Mouse (Mus musculus) megakaryocyte-erythroid progenitor cell, adult 5 weeks (primary cell): ENCODE results near the gene Adgb. TPM values are rescaled to one million over a fixed set of nuclear protein-coding genes. Genes with fewer than 3 reads are reported as not detected.

Experiments
- polyA plus RNA-seq: library from polyadenylated mRNA; stranded (reverse); fragments of >175 nt; gene quantifications from 2 replicates; pipeline ENCODE4 v1.2.3, GENCODE M21; 2012

Adgb gene
- 0.03 TPM in 1 of 2 replicates, not detected in the other for polyA plus RNA-seq

DNA sequence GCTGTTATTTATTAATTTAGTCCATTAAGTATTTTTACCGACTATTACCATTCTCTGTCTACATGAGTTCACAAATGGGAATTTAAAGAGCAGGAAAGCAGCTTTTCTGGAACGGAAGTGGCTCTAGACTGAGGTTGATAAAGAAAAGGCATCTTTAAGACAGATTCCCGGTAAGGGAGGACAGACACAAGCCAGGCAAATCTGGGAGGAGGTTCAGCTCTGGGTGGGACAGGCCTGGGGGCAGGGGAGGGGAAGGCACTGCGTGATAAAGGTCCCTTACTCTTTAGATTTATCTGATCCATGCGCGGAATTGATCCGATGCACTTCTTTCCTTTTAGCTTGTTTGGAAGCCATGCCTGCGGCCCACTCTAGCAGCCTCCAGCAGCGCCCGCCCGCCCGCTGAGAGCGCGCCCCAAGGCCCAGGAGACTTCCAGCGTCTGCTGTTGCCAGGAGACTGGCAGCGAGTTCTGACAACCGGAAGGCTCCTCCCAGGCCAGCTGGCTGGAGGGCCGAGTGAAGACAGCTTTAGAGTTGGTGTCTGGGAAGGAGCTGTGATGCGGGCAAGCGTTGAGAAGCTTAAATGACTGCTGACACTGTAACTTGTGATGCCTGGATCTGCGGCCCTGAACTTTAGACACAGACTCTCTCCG, at the start of gene Adgb:
Gene Adgb (minus strand): TSS at position 366 of the 650 bp plus-strand sequence.

Other genes with a start within 250 kb of the Adgb start
- gene Rab32, start 85.9 kb upstream of the Adgb start, polyA plus RNA-seq = 13.6 and 30.3 TPM in 2 replicates
- not detected in 2 replicates for gene Gm10944, start 209.0 kb upstream of the Adgb start, polyA plus RNA-seq